Mouse (Mus musculus) kidney, postnatal 36 days (tissue): ENCODE results near the gene Trf.

Experiments
- DNase-seq, 2 experiments: peaks; one replicate each; pipeline ENCODE4 v3.0.0; 2021 to 2022; ENCODE audit warnings: mixed read lengths in 2 of 2

Gene Trf

DNA sequence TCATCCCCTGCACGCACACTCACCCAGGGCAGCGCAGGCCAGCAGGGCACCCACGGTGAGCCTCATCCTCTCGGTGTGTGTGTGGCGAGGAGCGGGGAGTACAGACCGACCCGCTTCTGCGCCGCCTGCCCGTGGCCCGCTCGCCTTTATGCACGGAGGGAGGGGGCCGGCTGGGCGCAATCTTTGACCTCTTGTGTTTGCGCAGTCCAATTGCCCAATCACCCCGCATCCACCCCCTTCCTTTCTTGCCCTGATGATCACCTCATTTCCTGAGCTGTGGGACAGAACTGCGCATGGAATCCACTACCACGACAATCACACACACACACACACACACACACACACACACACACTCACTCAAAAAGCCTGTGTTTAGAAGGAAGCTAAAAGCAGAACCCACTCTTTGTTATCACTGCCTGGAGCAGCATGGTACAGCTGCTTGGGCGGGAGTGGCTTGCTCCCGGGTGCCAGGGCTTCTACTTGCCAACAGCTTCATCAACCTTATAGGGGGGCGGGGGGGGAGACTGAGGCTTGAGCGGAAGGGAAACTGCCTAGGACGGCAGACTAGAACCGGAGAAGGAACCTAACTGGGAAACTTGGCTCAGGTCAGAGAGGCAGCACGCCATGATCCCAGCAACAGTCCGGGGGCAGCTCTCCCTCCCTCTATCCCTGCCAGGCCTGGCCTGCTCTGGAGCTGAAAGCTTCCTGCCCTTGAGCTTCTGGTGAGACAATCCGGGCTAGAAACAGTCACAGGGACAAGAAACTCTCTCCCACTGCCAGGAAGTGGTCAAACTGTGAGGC lies at the start of gene Trf, which contains the start of gene Gm20425:
Gene Trf (minus strand): TSS at position 294 of the 801 bp plus-strand sequence.
Gene Gm20425 (minus strand): TSS at position 157 of the 801 bp plus-strand sequence.
- DNase-seq, result peak; percentile 63 to 67

DNA sequence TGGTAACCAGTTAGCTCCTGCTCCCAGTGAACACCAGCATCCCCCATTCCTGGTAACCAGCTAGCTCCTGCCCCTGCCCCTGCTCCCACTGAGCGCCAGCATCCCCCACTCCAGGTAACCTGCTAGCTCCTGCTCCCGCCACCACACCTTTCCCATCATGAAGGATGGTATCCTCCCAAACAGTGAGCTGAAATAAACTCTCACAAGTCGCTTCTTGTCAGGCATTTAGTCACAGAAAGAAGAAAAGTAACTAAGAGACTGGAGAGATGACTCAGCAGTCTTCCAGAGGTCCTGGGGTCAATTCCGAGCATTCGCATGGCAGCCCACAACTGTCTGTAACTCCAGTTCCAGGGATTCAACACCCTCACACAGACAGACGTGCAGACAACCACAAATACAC lies 46.6 kb upstream of the Trf start:
- DNase-seq, result no peak

DNA sequence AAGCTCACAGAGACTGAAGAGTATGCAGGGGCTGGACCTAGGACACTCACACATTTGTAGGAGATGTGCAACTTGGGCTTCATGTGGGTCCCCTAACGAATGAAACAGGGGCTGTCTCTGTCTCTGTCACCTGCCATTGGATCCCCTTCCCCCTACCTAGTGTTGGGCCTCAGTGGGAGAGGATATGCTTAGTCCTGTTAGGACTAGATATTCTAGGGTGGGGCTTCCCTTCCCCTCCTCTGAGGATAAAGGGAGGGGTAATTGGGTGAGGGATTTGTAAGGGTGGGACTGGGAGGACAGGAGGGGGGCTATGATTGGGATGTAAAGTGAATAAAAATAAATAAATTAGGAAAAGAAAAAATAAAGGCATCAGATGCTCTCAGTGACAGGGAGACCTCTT lies 45.4 kb upstream of the Trf start:
- DNase-seq, result no peak

DNA sequence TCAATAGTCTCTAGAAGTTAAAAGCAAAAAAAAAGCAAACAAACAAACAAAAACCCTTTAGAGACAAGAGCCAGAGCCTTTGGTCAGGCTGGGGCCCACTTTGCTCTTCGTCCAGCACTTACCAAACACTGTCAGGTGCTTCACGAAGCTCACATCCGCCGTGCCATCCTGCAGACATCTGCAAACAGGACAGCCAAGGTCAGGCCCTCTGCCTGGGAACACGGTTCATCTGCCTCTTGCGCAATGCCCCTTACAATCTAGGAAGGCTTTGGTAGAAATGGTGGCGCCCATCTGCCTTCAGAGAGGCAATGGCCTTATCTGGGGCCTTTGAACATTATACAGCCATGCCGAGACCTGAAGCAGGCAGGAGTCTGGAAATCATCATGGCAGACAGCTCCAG lies 44.6 kb upstream of the Trf start:
- no peak for DNase-seq

DNA sequence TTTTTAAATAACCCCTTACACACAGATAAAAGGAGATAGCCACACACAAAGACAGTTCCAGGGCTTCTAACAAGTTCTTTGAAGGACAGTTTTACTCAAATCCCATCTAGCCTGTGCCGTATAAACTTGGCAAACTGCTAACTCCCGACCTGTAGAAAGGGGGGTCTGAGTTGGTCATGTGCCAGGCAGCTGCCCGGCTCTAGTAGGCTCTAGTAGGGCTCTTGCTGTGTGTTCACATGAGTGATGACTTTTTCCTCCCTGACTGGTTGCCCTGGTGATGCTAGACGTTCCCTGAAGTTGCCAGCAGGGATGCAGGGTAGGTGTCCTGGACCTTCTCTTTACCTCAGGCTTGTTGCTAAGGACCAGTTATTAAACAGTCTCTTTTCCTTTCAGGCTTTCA lies 40.9 kb upstream of the Trf start:
- no peak for DNase-seq

DNA sequence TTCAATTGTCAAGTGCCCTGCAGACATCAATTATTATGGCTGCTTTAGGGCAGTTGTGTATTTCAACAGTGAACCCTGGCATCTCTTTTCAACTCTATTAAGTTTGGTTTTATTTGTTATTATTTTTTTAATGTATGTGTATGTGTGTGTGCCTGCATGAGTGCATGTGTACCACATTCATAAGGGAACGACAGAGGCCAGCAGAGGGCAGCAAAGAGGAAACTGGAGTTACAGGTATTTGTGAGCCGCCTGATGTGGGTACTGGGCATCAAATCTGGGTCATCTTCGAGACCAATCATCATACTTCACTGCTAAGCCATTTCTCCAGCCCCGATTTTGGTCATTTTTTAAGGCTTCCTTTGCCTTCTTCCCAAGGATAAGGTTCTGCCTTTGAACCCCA lies 35.5 kb upstream of the Trf start:
- no peak for DNase-seq

DNA sequence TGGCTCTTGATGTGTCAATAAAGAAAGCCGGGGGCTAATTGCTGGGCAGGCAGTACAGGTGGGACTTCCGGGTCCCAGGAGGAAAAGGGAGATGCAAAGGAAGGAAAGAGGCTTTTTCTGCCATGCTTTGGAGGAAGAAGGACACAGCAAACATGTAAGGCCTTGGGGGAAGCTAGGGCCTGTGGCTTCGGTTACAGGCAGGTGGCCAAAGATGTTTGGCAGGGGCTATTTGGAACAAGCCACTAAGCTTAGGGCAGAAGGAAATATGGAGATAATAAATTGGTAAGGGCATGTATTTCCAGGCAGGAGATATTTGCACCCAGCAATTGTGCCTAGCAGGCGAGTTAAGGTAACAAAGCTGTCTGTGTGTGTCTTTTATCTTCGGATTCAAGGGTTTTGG lies 22.7 kb upstream of the Trf start:
- no peak for DNase-seq

DNA sequence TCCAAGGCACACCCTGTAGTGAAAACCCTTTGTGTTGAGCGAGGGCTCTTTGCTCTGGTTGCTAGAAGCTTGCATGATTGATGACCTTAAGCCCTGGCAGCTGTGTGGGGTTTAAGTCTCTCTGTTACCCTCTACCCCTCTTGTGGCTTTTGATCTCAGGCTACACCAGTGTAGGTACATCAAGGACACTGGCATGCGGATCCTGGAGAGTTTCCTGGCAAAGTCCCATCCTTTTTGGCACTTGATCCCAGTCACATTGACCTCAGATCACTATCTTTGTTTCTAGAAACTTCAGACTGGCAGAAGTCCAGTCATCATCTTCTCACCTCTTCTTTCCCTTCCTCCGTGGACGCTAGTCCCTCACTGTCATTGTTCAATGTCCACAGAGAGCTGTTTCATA lies 18.4 kb upstream of the Trf start:
- no peak for DNase-seq

DNA sequence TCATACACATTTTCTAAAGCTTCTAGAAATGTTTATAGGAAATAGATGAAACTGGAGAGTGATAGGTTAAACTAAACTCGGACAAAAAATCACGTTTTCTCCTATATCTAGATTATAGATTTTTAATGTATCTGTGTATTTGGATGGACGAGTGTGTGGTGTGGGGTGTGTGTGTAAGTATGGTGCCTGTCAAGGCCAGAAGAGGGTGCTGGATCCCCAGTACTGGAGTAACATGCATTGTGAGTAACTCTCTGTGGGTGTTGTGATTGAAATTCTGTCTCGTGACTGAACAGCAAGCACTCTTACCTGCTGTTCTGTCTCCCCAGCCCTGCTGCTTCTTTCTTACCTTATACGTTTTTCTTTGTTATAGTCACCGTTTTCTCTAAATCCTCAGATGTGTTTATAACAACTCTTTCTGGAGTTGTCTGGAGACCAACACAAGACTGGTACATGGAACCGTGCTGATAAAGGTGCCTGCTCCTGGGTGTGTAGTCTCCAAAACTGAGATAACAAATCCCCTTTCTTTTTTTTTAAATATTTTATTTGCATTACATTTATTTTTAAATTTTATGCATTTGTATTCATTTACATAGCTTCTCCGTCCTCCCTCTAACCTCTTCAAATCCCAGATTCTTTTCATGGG lies 16.4 kb upstream of the Trf start:
- no peak for DNase-seq

DNA sequence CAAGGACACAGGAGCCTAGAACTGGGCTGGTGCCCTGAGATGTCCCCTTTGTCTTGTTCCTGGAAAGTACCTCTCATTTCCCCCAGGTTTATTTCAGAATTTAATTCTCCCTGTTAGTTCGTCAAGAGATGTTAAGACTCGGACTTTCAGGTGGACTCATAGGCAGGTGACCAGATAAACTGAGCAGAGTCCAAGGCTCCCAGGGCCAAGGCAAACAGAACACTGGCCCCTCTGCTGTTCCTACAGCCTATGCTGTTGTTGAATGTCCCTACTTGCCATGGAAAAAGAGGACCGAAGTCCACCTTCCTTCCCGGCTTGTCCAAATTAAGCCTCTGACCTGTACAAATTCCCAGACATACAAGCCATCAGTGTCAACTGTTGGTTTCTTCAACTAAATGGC lies 13.4 kb upstream of the Trf start:
- DNase-seq, result peak; percentile 32 to 47

DNA sequence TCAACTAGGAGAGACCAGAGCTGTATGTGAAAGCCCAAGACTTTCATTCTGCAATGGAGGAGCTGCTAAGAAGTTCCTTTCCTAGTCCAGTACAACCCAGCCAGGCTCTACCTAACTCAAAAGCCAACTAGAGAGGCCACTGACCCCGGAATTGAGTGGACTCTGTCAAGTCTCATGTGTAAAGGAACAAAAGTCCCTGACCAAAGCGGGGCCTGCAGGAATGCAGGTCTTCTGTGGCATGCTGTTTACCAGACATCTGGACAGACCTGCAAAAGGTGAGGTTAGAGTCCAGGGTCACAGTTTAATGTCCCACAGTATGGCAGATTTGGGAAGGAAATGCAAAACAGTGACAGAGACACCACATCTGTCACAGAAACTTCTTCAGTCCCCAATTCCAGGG lies 11.0 kb upstream of the Trf start:
- DNase-seq, result peak; percentile 42 to 45

DNA sequence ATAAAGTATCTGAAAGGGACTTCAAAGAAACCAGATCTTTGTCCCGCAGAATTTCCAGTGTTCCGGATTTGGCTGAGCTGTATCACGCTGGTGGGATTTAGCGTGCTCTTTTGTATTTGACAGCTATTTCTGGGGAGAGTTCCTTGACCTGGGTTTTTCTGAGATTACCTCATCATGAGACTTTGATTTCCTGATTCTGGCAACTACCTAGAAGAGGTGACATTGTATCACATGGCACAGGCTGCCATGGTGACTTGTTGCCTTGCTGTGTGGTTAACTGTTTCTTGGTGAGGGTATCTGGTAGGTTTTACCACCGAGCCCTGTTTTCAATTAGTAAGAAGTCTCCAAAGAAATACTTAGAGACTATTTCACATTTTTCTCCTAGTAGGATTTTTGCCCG lies 9.2 kb upstream of the Trf start:
- DNase-seq, result no peak

DNA sequence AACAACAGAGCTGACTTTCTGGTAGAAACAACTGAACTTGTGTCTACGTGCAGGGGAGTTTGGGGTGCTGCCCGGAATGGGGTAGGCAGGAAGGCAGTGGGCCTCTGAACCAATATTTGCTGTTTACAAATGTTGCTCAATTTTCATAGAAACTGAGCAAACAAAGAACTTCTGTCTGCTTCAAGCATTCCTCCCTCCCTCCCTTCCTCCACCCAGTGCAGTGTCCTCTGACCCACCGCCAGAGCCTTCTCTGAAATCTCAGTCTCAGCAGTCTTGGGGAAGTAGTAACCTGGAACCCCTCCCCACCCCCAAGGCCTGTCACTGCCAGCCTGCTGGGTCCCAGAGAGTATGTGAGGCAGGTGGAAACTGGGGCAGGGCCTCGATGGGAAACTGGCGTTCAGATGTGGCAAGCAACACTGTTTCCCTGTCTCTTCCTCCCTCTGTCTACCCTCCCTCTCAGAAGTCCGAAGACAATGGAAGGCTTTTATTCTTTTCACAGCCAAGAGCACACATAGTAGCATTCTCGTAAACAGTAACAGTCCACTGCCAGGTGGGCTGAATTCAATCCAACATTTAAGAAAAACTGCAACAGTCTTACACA lies 4.4 kb upstream of the Trf start:
- DNase-seq, result peak; percentile 19 to 25

DNA sequence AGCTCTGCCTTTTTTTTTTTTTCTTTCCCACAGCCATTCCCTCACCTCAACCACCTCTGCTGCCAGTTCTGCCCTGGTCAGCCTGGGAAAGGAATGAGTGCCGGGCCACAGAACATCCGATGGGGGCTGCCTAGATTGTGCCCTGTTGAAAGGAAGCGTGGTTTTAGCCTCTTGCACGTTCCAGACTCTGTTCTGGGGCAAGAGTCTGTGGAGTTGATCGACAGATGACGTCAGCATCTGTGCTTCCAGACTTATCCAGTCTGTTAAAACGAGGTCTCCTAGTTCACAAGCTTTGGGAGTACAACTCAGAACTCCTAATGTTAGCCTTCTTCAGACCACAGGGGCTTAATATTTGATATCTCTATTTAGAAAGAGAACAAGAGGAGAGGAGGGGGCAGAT lies 3.8 kb upstream of the Trf start:
- no peak for DNase-seq

DNA sequence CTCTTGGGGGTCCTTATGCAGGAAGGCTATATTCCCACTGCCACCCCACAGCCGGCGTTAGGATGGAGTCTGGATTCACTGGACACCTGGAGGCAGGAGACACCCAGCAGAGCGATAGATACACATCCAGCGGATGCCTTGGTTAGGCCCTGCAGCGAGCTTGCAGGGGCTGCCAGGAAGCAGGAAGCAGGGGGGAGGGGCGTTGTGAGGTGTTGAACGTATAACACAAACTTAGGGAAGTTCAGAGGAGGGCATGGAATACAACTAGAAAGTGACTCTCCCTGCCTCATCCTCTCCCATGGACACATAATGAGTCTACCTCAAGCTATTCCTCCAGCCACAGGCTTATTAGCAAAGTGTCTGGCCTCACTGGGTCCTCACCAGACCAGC lies 2.8 kb upstream of the Trf start:
- no peak for DNase-seq

DNA sequence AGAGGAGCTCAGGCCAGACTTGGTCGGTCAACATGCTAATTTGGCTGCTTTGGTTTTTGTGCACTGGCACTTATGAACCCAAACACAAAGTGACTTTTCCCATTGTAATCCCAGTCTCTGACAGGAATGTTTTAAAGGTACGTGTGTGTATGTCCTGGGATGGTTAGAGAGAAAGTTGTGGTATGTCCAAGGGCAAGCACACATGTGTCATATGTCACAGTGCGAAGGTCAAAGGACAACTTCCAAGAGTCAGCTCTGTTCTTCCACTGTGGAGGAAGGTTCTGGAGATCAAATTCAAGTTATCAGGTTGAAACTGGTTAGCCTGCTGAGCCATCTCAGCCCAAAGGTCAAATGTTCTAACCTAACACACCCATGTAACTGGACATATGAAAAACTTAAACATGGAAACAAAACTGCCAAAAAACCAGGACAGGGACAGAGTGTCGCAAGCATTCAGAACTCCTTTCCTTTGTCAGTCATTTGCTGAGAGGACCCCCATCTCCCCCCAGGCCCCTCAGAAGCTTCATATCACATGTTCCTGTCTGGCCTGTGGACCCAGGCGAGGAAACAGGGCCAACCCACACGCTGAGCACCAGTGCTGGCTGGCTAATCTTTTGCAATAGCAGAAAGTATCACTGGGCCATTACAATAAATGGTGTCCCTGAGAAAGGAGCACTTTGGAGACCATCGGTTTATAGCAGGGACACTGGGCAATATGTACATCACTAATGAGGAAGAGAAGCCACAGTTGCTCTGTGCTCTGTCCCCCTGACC lies 2.2 kb upstream of the Trf start:
- no peak for DNase-seq

DNA sequence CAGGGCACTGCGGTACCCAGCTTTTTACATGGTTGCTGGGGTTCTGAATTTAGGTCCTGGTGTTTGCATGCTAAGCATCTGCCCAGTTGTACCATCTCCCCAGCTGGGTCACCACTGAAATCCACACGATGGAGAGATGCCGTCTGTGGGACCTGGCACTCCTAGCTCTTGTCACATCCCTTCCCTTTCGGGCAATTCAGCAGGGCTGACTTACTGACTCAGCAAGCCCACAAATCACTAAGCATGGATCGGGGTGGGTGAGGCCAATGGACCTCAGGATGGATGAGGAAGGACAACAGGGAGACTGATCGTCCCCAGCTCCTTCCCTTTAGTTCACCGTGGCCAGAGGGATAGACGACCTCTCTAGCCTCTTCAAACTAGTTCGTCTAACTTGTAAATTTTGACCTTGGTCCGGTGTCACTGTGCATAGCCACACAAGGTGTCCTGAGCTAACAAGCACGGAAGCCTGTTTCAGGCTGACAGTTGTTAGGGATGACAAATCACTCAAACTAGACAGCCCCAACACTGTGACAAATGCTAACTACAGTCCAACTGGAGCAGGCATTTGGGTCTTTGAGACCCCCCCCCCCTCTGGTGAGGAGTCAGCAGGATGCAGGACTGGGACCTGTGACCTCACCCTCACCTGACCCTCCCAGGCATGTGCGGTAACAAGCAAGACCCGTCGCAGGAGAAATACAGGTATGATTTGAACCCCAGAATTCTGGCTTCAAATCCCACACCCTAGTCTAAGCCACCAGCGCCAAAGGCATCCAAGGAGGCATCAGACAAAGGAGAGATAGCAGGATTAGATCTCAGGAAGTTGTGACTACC lies 992 bp downstream of the Trf start:
- no peak for DNase-seq

DNA sequence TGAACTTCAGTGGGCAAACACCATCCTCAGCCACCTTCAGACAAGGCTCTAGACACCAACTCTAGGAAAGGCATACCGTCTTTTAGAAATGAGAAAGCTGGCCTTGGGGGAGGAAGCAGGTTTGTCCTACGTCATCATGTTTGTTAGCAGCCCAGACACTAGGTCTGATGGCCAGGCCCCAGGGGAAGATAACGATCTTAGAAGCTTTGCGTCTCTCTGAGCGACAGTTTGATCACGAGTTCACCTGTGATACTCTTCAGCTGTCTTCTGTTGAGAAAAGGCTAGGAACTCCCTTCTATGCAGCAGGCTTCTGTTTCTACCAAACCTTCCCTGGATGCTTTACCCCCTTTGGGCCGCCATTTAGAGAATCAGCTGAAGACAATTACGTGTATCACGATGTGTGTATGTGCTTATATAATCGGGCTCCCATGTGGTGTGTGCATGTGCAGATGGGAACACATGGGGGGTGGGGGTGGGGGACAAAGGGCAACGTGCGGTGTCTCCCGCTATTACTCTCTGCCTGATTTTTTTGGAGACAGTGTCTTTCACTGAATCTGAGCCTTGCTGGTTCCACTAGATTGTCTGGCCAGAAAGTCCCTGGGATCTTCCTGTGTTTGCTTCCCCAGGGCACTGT lies 1.8 kb downstream of the Trf start:
- no peak for DNase-seq

DNA sequence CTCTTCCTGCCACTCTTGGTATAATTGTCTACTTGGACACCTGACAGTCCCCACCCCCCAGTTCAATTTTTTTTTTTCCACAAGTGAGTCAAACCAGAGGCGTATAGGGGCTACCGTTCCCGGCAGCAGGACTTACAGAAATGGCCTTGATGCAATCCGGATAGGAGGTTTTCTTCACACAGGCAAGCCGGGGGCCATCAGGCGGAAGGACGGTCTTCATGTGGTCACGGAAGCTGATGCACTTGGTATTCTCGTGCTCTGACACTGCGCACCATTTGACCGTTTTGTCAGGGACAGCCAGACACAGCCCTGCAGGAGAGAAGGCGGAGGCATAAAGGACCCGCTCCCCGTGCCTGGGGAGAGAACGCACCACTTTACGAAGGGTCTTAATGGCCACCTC lies 2.5 kb downstream of the Trf start:
- no peak for DNase-seq

DNA sequence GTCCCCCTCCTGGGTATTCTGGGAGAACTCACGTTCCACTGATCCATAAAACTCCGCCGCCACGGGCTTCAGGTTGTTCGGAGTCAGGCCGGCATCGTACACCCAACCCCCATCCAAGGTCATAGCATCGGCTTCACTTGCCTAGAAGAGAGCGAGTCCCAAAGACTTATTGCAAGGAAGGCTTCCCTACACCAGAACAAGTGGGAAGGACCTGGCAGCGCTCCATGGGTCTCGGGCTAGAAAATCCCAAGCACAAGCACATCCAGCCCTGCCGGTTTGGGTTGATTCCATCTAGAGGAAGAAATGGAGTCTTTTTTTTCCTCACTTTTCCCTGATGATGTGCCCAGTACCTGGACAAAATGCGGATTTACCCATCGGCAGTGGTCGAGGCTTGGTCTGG lies 3.4 kb downstream of the Trf start:
- peak; percentile 33 to 63 for DNase-seq

DNA sequence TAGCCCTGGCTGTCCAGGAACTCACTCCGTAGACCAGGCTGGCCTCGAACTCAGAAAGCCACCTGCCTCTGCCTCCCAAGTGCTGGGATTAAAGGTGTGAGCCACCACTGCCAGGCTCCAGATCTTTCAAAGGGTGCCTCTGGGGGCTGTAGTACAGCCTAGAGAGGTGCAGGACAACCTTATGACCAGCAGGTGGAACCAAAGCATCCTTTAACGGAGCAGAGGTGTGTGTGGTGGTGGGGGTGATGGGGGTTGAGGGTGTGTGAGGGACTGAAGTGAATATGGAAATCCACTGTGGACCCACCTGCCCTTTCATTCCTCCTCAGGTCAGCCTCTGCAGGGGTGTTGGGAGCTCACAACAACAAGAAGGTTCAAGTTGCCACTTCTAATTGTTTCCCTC lies 4.8 kb downstream of the Trf start:
- DNase-seq, result peak; percentile 13 to 55

DNA sequence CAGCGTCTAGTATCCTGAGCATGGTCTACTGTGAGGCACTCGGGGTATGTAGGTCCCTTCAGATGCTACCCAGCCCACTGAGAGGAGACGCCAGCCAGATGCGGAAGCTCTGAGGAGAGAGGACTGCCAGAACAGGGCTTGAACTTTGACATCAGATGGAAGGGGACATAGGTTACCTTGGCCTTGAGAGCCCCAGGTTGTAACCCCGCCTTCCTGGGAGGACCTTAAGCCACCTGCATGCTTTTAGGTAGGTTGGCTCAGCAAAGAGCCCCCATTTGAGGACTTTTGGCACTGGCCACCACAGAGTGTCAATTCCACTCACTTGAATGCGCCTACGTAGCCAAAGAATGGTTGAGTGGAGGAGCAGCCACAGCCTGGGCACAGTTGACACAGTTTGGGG lies 5.5 kb downstream of the Trf start:
- DNase-seq, result no peak
